Mouse (Mus musculus) gastrocnemius, postnatal 25 days (tissue): ENCODE results near the gene Thoc7. TPM values are rescaled to one million over a fixed set of nuclear protein-coding genes. Genes with fewer than 3 reads are reported as not detected.
A peak's percentile ranks its signal among the peaks of the same experiment; 100 is the strongest.
"Not testable (repeated sequence)": the region's sequence is repeated elsewhere in the genome, so short reads cannot be mapped to it uniquely, and the experiment has no call there.

ENCODE experiments used
- DNase-seq: peaks from one replicate; pipeline ENCODE4 v3.0.0; 2022
- long read RNA-seq, 2 experiments: library from polyadenylated mRNA; stranded (forward); transcript quantifications; one replicate each; pipeline ENCODE4 v2.0.0; 2021
- total RNA-seq, 2 experiments: library from RNA; stranded (reverse); gene quantifications; 1 replicate in 1 of 2; 2 replicates in 1 of 2; pipeline ENCODE4 v1.2.3; 2021

Thoc7 gene
- 100 to 1,000 TPM; 119 to 124 TPM for total RNA-seq
- long read RNA-seq, experiment 1, transcript Thoc7-210 (9 exons, 951 nt), result minor isoform, 6 of 186 reads
- long read RNA-seq, experiment 1, transcript Thoc7-201 (8 exons, 937 nt), result major isoform, 116 of 186 reads
- long read RNA-seq, experiment 1, partial matches to known transcripts, result 8 of 186 reads
- long read RNA-seq, experiment 1, other reads (novel, unspliced or antisense), result 55 of 186 reads
- long read RNA-seq, experiment 2, transcript Thoc7-201 (8 exons, 937 nt), result major isoform, 74 of 123 reads
- long read RNA-seq, experiment 2, transcript Thoc7-210 (9 exons, 951 nt), result minor isoform, 7 of 123 reads
- long read RNA-seq, experiment 2, partial matches to known transcripts, result 9 of 123 reads
- long read RNA-seq, experiment 2, other reads (novel, unspliced or antisense), result 32 of 123 reads

- peak; percentile 37 for DNase-seq
Observed at GRCm38 (mm10) chr14:13961401-13962112, at the start of gene Thoc7, which contains the start of gene Atxn7. Thoc7 (minus strand) TSS chr14:13961852. Atxn7 (plus strand) TSS chr14:13961440.

GRCm38 (mm10) chr14:14009712-14010111 is 48.1 kb upstream of the Thoc7 start:
- DNase-seq, result no peak

GRCm38 (mm10) chr14:14002771-14003170 is 41.1 kb upstream of the Thoc7 start:
- no peak for DNase-seq

- no peak for DNase-seq
Observed at GRCm38 (mm10) chr14:13995206-13996097, 33.8 kb upstream of the Thoc7 start.

GRCm38 (mm10) chr14:13990741-13991140 is 29.1 kb upstream of the Thoc7 start:
- DNase-seq, result no peak

- DNase-seq, result no peak
Observed at GRCm38 (mm10) chr14:13988397-13988796, 26.7 kb upstream of the Thoc7 start.

GRCm38 (mm10) chr14:13982174-13982573 is 20.5 kb upstream of the Thoc7 start:
- no peak for DNase-seq

- no peak for DNase-seq
Observed at GRCm38 (mm10) chr14:13981286-13981685, 19.6 kb upstream of the Thoc7 start.

GRCm38 (mm10) chr14:13977498-13977897 is 15.8 kb upstream of the Thoc7 start:
- DNase-seq, result no peak

GRCm38 (mm10) chr14:13971644-13972234 is 10.1 kb upstream of the Thoc7 start:
- no peak for DNase-seq

- no peak for DNase-seq
Observed at GRCm38 (mm10) chr14:13970513-13970912, 8.9 kb upstream of the Thoc7 start.

GRCm38 (mm10) chr14:13968476-13968875 is 6.8 kb upstream of the Thoc7 start:
- DNase-seq, result no peak

- no peak for DNase-seq
Observed at GRCm38 (mm10) chr14:13967607-13968006, 6.0 kb upstream of the Thoc7 start.

- DNase-seq, result no peak
Observed at GRCm38 (mm10) chr14:13963527-13963926, 1.9 kb upstream of the Thoc7 start.

GRCm38 (mm10) chr14:13962476-13962875 is 824 bp upstream of the Thoc7 start:
- no peak for DNase-seq

GRCm38 (mm10) chr14:13960482-13961325 is 948 bp downstream of the Thoc7 start:
- peak; percentile 59 for DNase-seq

GRCm38 (mm10) chr14:13960079-13960478 is 1.6 kb downstream of the Thoc7 start:
- no peak for DNase-seq

GRCm38 (mm10) chr14:13952151-13952550 is 9.5 kb downstream of the Thoc7 start:
- DNase-seq, result not testable (repeated sequence)

GRCm38 (mm10) chr14:13950401-13950800 is 11.3 kb downstream of the Thoc7 start:
- no peak for DNase-seq

- no peak for DNase-seq
Observed at GRCm38 (mm10) chr14:13948345-13948744, 13.3 kb downstream of the Thoc7 start.

- DNase-seq, result no peak
Observed at GRCm38 (mm10) chr14:13944686-13945085, 17.0 kb downstream of the Thoc7 start.
